Comparison of ENCODE assay signal across 8 mouse cellular contexts in the genomic region with DNA sequence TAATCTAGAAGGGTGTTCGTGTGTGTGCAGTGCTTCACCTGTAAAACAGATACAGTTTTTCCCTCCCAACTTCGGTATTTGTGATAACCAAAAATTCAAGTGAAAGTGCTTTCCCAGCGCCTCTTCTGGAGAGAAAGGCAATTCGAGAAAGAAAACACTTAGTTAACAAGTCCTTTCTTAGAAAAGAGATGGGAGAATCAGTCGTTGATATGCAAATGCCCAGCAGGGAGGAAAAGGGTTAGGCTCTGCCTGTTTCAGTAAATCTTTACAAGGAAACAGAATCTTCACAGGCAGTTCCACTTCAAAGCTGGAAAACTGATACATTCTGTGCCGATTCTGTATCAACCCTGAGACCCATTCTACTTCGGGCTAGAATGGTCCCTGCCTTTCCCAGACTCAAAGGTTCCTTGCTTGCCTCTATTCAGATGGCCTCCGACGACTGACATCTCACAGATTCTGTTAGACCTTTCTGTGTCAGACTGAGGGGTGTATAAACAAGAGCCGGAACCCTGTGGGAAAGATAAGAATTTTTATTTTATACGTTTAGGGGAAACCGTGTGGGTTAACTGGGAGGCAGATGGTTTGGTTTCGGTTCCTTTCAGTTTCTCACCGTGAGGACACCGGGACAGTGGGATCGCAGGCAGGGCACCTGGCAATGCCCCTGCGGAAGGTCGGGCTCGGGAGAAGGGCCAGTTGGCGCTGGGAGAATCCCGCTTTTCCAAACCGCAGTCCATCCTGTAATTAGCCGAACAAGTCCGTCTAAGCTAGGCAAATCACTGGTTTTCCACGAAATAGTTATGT. TPM values are rescaled to one million over a fixed set of nuclear protein-coding genes. Genes with fewer than 3 reads are reported as not detected.
DNase-seq lines count a peak whose midpoint lies in the region; ATAC-seq and TF ChIP-seq lines count a peak whose summit lies in the region.

A gene (plus strand): TSS at position 508 of the 801 bp plus-strand sequence.

- peak within 1 kb of the TSS; percentile 100 for H3K4me2 ChIP-seq in heart, embryonic 14.5 days (ENCODE audit: low read length)
- peak within 1 kb of the TSS; percentile 100 for H3K4me2 ChIP-seq in myocyte (ENCODE audit: low read depth)

- H3K79me2 ChIP-seq in myocyte (ENCODE audit: control insufficient read depth, insufficient read depth) = no peaks in the 10 kb centered on the region

- no peaks in the 10 kb centered on the region for H3K36me3 ChIP-seq in spleen, adult 2 months (ENCODE audit: control insufficient read depth, insufficient read depth, low read length)
- no peaks in the 10 kb centered on the region for H3K36me3 ChIP-seq in heart, embryonic 14.5 days (ENCODE audit: control insufficient read depth, insufficient read depth, low read length)
- no peaks in the 10 kb centered on the region for H3K36me3 ChIP-seq in myocyte (ENCODE audit: control insufficient read depth, insufficient read depth)

- H3ac ChIP-seq in myocyte (ENCODE audit: control insufficient read depth, insufficient read length) = peak within 1 kb of the TSS; percentile 49

- H3K27me3 ChIP-seq in spleen, adult 2 months (ENCODE audit: control insufficient read depth, insufficient read depth, low read length) = peaks cover 16% of the 10 kb centered on the region
- peaks cover 80% of the 10 kb centered on the region for H3K27me3 ChIP-seq in heart, embryonic 14.5 days (ENCODE audit: control insufficient read depth, insufficient read depth, low read length)
- H3K27me3 ChIP-seq in myocyte (ENCODE audit: control insufficient read depth, insufficient read depth, insufficient read length) = no peaks in the 10 kb centered on the region

- no peak for TF ChIP-seq POLR2A in spleen, adult 2 months (IDR thresholded peaks at IDR 0.05; ENCODE audit: low read depth, low read length)
- TF ChIP-seq POLR2A in myocyte (IDR thresholded peaks at IDR 0.05; ENCODE audit: insufficient read length, low read depth) = no peak

- H3K27ac ChIP-seq in spleen, adult 2 months (ENCODE audit: insufficient read depth, low read length) = no peak within 1 kb of the TSS
- no peak within 1 kb of the TSS for H3K27ac ChIP-seq in heart, embryonic 14.5 days (replicated peaks in 1 of 2; ENCODE audit: control insufficient read depth in 1 of 2, insufficient read depth in 1 of 2, low read depth in 2 of 2, low read length in 2 of 2)

- no peak for TF ChIP-seq CTCF in spleen, adult 2 months (IDR thresholded peaks at IDR 0.05; ENCODE audit: extremely low read depth, insufficient read depth, insufficient read length, insufficient replicate concordance)

- H3K4me3 ChIP-seq in spleen, adult 2 months (ENCODE audit: extremely low read depth, insufficient read depth, insufficient read length) = peak within 1 kb of the TSS; percentile 55
- H3K4me3 ChIP-seq in heart, embryonic 14.5 days (ENCODE audit: control insufficient read depth in 1 of 2, insufficient read depth in 1 of 2, low read depth in 1 of 2, low read length in 2 of 2) = peak within 1 kb of the TSS; percentile 61 to 65
- H3K4me3 ChIP-seq in myocyte = peak within 1 kb of the TSS; percentile 25

- no peaks in the 10 kb centered on the region for H3K9me3 ChIP-seq in heart, embryonic 14.5 days (ENCODE audit: control insufficient read depth, low read length)

- ATAC-seq in cerebellum, adult (ENCODE audit: insufficient number of reproducible peaks, low FRiP score, low TSS enrichment) = 0 out of 2 replicates have a peak, but pooled peaks have one; percentile 16
- ATAC-seq in heart, embryonic 14.5 days (ENCODE audit: insufficient number of reproducible peaks, insufficient read depth, low FRiP score, low read depth) = no peak

- peaks cover 11% of the 10 kb centered on the region for H3K4me1 ChIP-seq in spleen, adult 2 months (ENCODE audit: control insufficient read depth, insufficient read depth, insufficient read length)
- peaks cover 0 to 8% of the 10 kb centered on the region in 2 experiments; a peak in 3 of 4 replicates for H3K4me1 ChIP-seq in heart, embryonic 14.5 days (ENCODE audit: control insufficient read depth in 2 of 2, insufficient read depth in 2 of 2, low read length in 2 of 2)

- peak within 1 kb of the TSS; percentile 66 for H3K9ac ChIP-seq in heart, embryonic 14.5 days (ENCODE audit: low read length)

- 4% methylated on average over 25 of the region's 25 CpGs for WGBS in spleen, adult 2 months
- WGBS in heart, embryonic 14.5 days = 3% methylated on average over 25 of the region's 25 CpGs

- DNase-seq in cerebellum, adult 9-10 months = no peak
- DNase-seq in spleen, adult 2 months (ENCODE audit: low read depth in 1 of 2, low spot score in 2 of 2) = no peak
- no peak for DNase-seq in spleen, postnatal 4 days (ENCODE audit: low spot score in 2 of 2)
- DNase-seq in layer of hippocampus, postnatal 10 days (ENCODE audit: low spot score in 2 of 2) = no peak
- no peak for DNase-seq in adrenal gland, adult 8-10 months

TF ChIP-seq in myocyte, 11 proteins besides CTCF, POLR2A, EP300 and RAD21:
- TF ChIP-seq E2F4 (IDR thresholded peaks at IDR 0.05; ENCODE audit: insufficient read depth) (no peak), TCF12 (IDR thresholded peaks at IDR 0.05; ENCODE audit: insufficient read depth, poor library complexity, severe bottlenecking) (no peak), REST (IDR thresholded peaks at IDR 0.05; ENCODE audit: insufficient read depth, insufficient read length) (no peak), SRF (IDR thresholded peaks at IDR 0.05; ENCODE audit: control insufficient read depth, insufficient read length, low read depth) (no peak), CEBPB (IDR thresholded peaks at IDR 0.05; ENCODE audit: insufficient read depth, poor library complexity, severe bottlenecking) (no peak), MYOD1 (IDR thresholded peaks at IDR 0.05; ENCODE audit: control insufficient read depth in 1 of 3, insufficient read length in 2 of 3, low read depth in 2 of 3) (no peak), POLR2AphosphoS2 (IDR thresholded peaks at IDR 0.05; ENCODE audit: insufficient read length, low read depth) (no peak), MAX (IDR thresholded peaks at IDR 0.05; ENCODE audit: low read depth) (no peak), TCF3 (IDR thresholded peaks at IDR 0.05; ENCODE audit: insufficient read length, low read depth) (no peak), MYOG (IDR thresholded peaks at IDR 0.05; ENCODE audit: control insufficient read depth in 1 of 3, insufficient read depth in 1 of 3, insufficient read length in 2 of 3, low read depth in 2 of 3) (no peak), USF1 (IDR thresholded peaks at IDR 0.05; ENCODE audit: low read depth) (no peak)

RNA-seq across cellular contexts. Expression of the gene that starts here (rescaled TPM):
- 0.09 and 0.29 TPM in 2 replicates for polyA plus RNA-seq in spleen, adult 2 months (2012; rRNA removed)
- 0.27 and 0.41 TPM in 2 replicates for polyA plus RNA-seq in heart, embryonic 14.5 days (2014; fragmentation: Nextera tagmentation; extraction: Ambion mirVana)
- total RNA-seq in layer of hippocampus, postnatal 10 days (2021) = 10 to 100 TPM; 14.9 to 16.2 TPM
- polyA plus RNA-seq in myocyte (2012; fragmentation: generic; extraction: Trizol) = 2.4 TPM
- total RNA-seq in adrenal gland, adult 8-10 months (2022) = under 1 TPM in 3 of 4 experiments, not detected in 1; 0.05 to 0.07 (median 0.06) TPM

Comparison
In these comparisons a context has a peak if more than half of its experiments do, and no peak if none do; other contexts are left out.
1. RNA of the gene that starts here (total RNA-seq): 14.9 to 16.2 TPM in layer of hippocampus, postnatal 10 days; 0.05 to 0.07 TPM in adrenal gland, adult 8-10 months; every median in the first group is over 10 times any median in the second.
2. Peak in every context shown above with its lines, with median percentiles within 50 percentile points of each other: H3K4me3 ChIP-seq.